Mouse (Mus musculus) liver, embryonic 16.5 days (tissue): Measurements from ENCODE around the gene Exph5. TPM values are rescaled to one million over a fixed set of nuclear protein-coding genes. Genes with fewer than 3 reads are reported as not detected.

ENCODE experiments used
- ATAC-seq: fragments of 200-750 bp; cut with Nextera tagmentation; 2 replicates; pipeline ENCODE4 v1.8.0; 2017; ENCODE audit warnings: low read depth, mild to moderate bottlenecking, moderate number of reproducible peaks, moderate library complexity
- H3K27ac ChIP-seq: fragments of 300-500 bp; sonication (generic); 2 replicates; pipeline ENCODE4 v1.5.1; 2014; ENCODE audit warnings: mild to moderate bottlenecking, low read length
- H3K27me3 ChIP-seq: fragments of 300-500 bp; sonication (generic); 2 replicates; pipeline ENCODE4 v1.6.1; 2014; ENCODE audit warnings: low read depth, low read length, mixed read lengths; ENCODE audit not compliant: control insufficient read depth, insufficient read depth
- H3K36me3 ChIP-seq: fragments of 300-500 bp; sonication (generic); 2 replicates; pipeline ENCODE4 v1.6.1; 2014; ENCODE audit warnings: mild to moderate bottlenecking; ENCODE audit not compliant: control insufficient read depth, insufficient read depth
- H3K4me1 ChIP-seq: fragments of 300-500 bp; sonication (generic); 2 replicates; pipeline ENCODE4 v1.6.1; 2014; ENCODE audit warnings: low read depth, low read length, mixed read lengths; ENCODE audit not compliant: control insufficient read depth
- H3K4me2 ChIP-seq: fragments of 300-500 bp; sonication (generic); 2 replicates; pipeline ENCODE4 v1.6.1; 2014; ENCODE audit warnings: low read depth, low read length, mixed read lengths
- H3K4me3 ChIP-seq: fragments of 300-500 bp; sonication (generic); 2 replicates; pipeline ENCODE4 v1.5.1; 2014; ENCODE audit warnings: low read depth, mild to moderate bottlenecking, low read length
- H3K9ac ChIP-seq: fragments of 300-500 bp; sonication (generic); 2 replicates; pipeline ENCODE4 v1.6.1; 2014; ENCODE audit warnings: low read depth, low read length
- H3K9me3 ChIP-seq: fragments of 300-500 bp; sonication (generic); replicated peaks from 2 replicates; pipeline ENCODE4 v1.6.1; 2016; ENCODE audit warnings: low read length; ENCODE audit not compliant: control insufficient read depth
- WGBS: fragments of 180-500 bp; shearing (Covaris S2); extraction: QIAGEN DNeasy Blood & Tissue Kit; methylation state at CpG from one replicate; pipeline ENCODE4 v1.1.7; 2014; ENCODE audit not compliant: insufficient replicate concordance; 5-methylcytosine and 5-hydroxymethylcytosine counted together
- polyA plus RNA-seq: library from polyadenylated mRNA; unstranded; fragments of >200 nt; fragmentation: Nextera tagmentation; extraction: Ambion mirVana; gene quantifications from 2 replicates; pipeline ENCODE4 v1.2.1, GENCODE M21; 2015

The Exph5 gene
- polyA plus RNA-seq, 1 experiment from 2014 or later, result 0.51 TPM

DNA sequence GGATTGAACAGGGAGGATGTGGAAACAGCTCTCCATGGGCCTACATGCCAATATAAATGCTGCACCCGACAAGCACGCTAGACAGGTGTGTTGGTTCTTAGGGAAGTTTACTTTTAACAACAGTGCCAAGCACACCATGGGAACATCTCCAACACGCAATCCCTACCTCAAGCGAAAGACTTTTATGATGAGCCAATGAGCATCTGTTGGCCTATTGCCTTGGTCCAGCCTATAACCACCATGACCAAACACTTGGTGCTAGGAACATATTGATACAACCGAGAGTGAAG is 32.1 kb upstream of the Exph5 start:
- Histone ChIP-seq H3K27ac (no peak overlapping the region), H3K9ac (no peak overlapping the region)
- 70% methylated on average over 5 of the region's 5 CpGs for WGBS

DNA sequence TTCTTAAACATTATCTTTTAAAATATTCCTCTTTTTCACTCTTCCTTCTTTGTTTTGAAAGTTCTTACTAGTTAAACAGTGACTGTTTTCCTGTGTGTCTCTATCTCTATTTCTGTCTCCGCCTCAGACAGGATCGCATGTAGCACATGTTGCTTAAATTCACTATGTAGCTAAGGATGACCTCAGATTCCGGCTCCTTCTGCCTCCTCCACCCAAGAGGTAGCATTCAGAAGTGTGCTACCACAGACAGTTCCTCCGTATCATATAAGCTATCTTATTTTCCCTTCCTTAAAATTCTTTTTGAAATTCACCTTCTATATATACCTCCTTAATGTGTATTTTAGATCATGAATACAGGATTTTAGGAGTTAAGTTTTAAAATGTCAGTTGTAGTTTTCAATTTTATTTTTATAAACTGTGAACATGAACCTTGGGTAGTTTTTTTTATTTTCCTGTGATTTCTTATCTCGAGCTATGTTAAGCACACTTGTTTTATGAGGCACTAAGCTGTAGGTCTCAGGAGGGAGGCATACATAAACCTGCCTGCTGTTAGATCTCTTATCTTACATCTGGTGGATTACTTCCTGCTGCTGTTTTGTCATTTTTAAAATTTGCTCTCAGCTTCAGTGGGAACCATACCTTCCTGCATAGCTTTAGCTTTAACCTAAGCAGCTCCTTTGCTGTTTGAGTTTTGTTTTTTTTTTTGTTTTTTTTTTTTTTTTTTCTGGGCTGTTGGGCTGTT is 30.0 kb upstream of the Exph5 start:
- no peak overlapping the region for H3K27ac ChIP-seq
- no peaks in the 10 kb centered on the region for H3K9me3 ChIP-seq
- 28% methylated on average over 5 of the region's 5 CpGs for whole genome bisulfite sequencing
- no peak for ATAC-seq
- H3K9ac ChIP-seq, result no peak overlapping the region
- no peaks in the 10 kb centered on the region for H3K36me3 ChIP-seq
- no peaks in the 10 kb centered on the region for H3K4me1 ChIP-seq
- H3K4me3 ChIP-seq, result no peak overlapping the region
- H3K4me2 ChIP-seq, result no peak overlapping the region
- no peaks in the 10 kb centered on the region for H3K27me3 ChIP-seq

More for the DNA sequence above, 32.1 kb upstream of the Exph5 start:
- H3K4me2 ChIP-seq, result no peak overlapping the region
- H3K4me3 ChIP-seq, result no peak overlapping the region
- no peaks in the 10 kb centered on the region for H3K4me1 ChIP-seq
- H3K27me3 ChIP-seq, result no peaks in the 10 kb centered on the region
- H3K9me3 ChIP-seq, result no peaks in the 10 kb centered on the region
- no peak for ATAC-seq
- no peaks in the 10 kb centered on the region for H3K36me3 ChIP-seq

DNA sequence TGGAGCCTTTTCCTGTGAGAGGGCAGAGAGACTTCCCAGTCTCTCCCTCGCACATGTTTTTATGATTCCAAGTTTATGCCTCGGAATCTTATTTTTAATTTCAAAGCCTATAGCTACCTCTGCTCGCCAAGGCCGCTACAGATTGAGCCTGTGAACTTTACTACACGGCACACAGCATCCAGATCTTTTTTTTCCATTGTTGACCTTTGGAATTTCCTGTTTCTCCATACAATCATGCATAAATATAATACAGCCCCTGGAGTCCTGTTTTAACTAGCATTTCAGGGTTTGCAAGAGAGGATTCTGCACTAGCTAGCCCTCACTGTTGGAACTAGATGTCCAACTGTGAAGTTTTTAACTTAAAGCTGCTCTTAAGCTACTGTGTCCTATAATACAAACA is 29.3 kb upstream of the Exph5 start:
- Histone ChIP-seq H3K36me3 (no peaks in the 10 kb centered on the region), H3K9ac (no peak overlapping the region), H3K4me2 (no peak overlapping the region), H3K4me1 (no peaks in the 10 kb centered on the region), H3K4me3 (no peak overlapping the region), H3K27ac (no peak overlapping the region), H3K27me3 (no peaks in the 10 kb centered on the region), H3K9me3 (no peaks in the 10 kb centered on the region)
- no peak for ATAC-seq
- 52% methylated on average over 5 of the region's 5 CpGs for whole genome bisulfite sequencing

DNA sequence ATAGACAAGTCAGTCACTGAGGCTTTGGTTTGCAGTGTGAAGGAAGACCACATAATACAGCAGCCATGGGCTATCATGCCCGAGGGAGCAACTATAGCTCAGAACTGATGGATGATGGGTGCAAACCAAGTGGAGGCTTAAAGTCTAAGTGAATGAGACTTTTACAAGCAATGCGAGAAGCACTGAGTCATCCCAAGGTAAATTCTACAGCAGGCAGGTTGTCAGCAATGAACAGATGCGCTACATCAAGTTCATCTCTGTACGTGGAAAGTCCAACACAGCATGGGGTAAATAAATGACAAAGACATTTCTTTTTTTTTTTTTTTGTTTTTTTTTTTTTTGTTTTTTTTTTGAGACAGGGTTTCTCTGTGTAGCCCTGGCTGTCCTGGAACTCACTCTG is 28.8 kb upstream of the Exph5 start:
- WGBS, result 66% methylated on average over 4 of the region's 4 CpGs
- no peaks in the 10 kb centered on the region for H3K27me3 ChIP-seq
- H3K9ac ChIP-seq, result no peak overlapping the region
- no peak overlapping the region for H3K4me2 ChIP-seq
- no peaks in the 10 kb centered on the region for H3K36me3 ChIP-seq
- no peak overlapping the region for H3K4me3 ChIP-seq
- H3K27ac ChIP-seq, result no peak overlapping the region
- H3K4me1 ChIP-seq, result no peaks in the 10 kb centered on the region
- no peaks in the 10 kb centered on the region for H3K9me3 ChIP-seq
- no peak for ATAC-seq

DNA sequence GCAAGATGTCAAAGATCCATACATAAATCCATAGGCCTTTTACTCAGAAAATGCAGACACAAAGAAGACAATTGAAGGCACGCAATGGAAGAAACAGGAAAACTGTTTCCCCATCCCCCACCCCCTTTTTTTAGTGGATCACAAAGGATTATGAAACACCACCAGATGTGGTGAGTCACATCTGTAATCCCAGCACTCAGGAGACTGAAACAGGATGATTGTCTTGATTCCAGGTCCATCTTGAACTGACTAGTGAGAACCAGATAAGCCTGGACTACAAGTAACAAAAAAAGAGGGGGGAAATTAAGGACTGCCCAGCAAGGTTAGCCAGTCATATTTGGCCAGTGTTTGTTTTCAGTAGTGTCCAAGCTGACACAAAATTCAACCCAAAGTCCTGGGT is 25.1 kb upstream of the Exph5 start:
- Histone ChIP-seq H3K9ac (no peak overlapping the region), H3K4me1 (no peaks in the 10 kb centered on the region), H3K27ac (no peak overlapping the region), H3K36me3 (no peaks in the 10 kb centered on the region), H3K9me3 (no peaks in the 10 kb centered on the region), H3K4me3 (no peak overlapping the region), H3K4me2 (no peak overlapping the region), H3K27me3 (no peaks in the 10 kb centered on the region)
- WGBS, result 76% methylated on average over 1 of the region's 1 CpGs
- ATAC-seq, result no peak

DNA sequence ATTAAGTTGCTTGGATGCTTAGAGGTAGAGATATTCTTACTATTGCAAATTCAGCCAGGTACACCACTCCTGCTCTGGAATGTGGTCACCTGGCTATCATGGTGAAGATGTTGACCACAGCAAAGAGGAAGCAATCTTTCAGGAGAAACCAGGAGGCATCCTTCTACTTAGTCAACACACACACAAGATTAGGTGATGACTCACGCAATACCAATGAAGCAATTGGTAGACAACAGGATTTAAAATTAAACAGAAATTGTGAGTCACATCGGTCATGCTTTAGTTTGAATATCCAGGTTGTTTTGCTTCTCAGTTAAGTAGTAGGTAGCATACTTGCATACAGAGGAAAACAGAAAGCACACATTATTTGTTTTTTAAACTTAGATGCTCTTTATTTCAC is 22.5 kb upstream of the Exph5 start:
- Histone ChIP-seq H3K27ac (no peak overlapping the region), H3K4me3 (no peak overlapping the region), H3K27me3 (no peaks in the 10 kb centered on the region), H3K4me1 (no peaks in the 10 kb centered on the region), H3K9me3 (no peaks in the 10 kb centered on the region), H3K9ac (no peak overlapping the region), H3K36me3 (no peaks in the 10 kb centered on the region), H3K4me2 (no peak overlapping the region)
- no peak for ATAC-seq
- WGBS, result 72% methylated on average over 2 of the region's 2 CpGs

DNA sequence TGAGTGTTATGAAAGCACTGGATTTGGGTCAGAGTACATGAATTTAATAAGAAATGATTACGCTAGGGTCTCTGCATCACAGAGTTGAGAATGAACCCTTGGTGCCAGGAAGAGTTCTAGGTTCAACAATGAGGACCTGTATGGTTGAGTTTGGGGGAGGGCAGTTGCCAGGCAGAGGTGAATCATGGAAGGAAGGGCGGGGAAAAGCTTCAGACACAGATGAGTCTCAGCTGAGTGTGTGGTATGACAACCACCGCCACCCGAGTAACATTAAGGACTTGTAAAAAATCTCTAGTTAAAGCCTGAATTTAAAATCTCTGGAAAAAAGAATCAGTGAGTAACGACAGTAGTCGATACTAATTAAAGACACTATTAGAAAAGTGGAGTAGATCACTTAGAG is 14.7 kb upstream of the Exph5 start:
- no peak overlapping the region for H3K27ac ChIP-seq
- H3K27me3 ChIP-seq, result no peaks in the 10 kb centered on the region
- no peak for ATAC-seq
- no peaks in the 10 kb centered on the region for H3K4me1 ChIP-seq
- no peaks in the 10 kb centered on the region for H3K36me3 ChIP-seq
- WGBS, result 57% methylated on average over 6 of the region's 6 CpGs
- H3K9me3 ChIP-seq, result no peaks in the 10 kb centered on the region
- no peak overlapping the region for H3K4me2 ChIP-seq
- no peak overlapping the region for H3K9ac ChIP-seq
- no peak overlapping the region for H3K4me3 ChIP-seq

DNA sequence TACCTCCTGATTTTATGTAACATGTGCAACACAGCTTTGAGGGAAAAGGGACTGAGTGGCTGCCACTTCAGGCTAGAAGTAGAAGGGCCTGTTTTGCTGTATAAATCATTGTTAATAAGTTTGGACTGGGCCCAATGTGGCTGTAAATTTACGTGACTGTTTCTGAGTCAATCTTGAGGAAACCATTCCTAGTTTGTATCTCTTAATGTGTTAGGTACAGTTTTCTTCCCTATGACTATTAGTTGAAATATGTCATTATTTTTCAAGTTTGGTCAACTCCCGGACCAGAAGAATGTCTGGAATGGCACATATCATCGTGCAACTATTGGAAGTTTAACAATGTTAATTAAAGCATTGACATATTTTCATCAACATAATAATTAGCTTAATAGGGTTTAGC is 11.5 kb upstream of the Exph5 start:
- H3K36me3 ChIP-seq, result no peaks in the 10 kb centered on the region
- H3K9ac ChIP-seq, result no peak overlapping the region
- no peak for ATAC-seq
- WGBS, result 48% methylated on average over 3 of the region's 3 CpGs
- no peaks in the 10 kb centered on the region for H3K27me3 ChIP-seq
- no peak overlapping the region for H3K4me2 ChIP-seq
- no peak overlapping the region for H3K27ac ChIP-seq
- no peaks in the 10 kb centered on the region for H3K9me3 ChIP-seq
- H3K4me1 ChIP-seq, result no peaks in the 10 kb centered on the region
- no peak overlapping the region for H3K4me3 ChIP-seq

DNA sequence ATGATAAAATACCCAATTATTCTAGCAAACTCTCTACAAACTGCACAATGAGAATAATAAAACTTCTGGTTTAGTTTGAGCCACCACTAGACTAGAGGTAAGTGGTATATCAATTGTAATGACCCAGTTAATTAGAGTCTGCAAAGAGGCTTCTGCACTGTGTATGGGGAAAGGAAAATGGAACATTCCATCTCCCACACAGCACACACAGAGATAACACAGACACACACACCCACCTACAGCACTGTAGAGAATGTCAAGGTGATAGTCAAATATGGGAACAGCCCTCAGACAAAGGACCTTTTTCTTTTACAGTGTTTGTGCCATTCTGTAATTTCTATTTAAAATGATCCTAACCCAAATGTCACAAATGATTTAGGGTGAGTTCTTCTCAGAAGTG is 8.6 kb upstream of the Exph5 start:
- Histone ChIP-seq H3K36me3 (no peaks in the 10 kb centered on the region), H3K27ac (no peak overlapping the region), H3K4me1 (no peaks in the 10 kb centered on the region), H3K9me3 (no peaks in the 10 kb centered on the region), H3K9ac (no peak overlapping the region), H3K4me2 (no peak overlapping the region), H3K4me3 (no peak overlapping the region), H3K27me3 (no peaks in the 10 kb centered on the region)
- ATAC-seq, result no peak
